Mouse (Mus musculus) left cerebral cortex, postnatal 14 days (tissue): ENCODE measurements around the gene Srbd1. TPM values are rescaled to one million over a fixed set of nuclear protein-coding genes. Genes with fewer than 3 reads are reported as not detected.

Experiments used
- DNase-seq, 2 experiments: peaks; one replicate each; pipeline ENCODE4 v3.0.0; 2021 to 2022; ENCODE audit warnings: low spot score in 2 of 2, mixed read lengths in 1 of 2
- intact Hi-C: fragments of 180-260 bp; cut with DNase I; formaldehyde crosslinking; loops from one replicate; pipeline ENCODE4 v1.15.1; 2025
- long read RNA-seq, 2 experiments: library from polyadenylated mRNA; stranded (forward); transcript quantifications; one replicate each; pipeline ENCODE4 v2.0.0; 2021
- total RNA-seq, 2 experiments: library from RNA; stranded (reverse); gene quantifications; 2 replicates each; pipeline ENCODE4 v1.2.3; 2021

Srbd1 gene
- 10 to 100 TPM; 13.5 to 13.6 TPM for total RNA-seq
- long read RNA-seq, experiment 1, transcript Srbd1-201 (21 exons, 3,530 nt): major isoform, 8 of 14 reads
- long read RNA-seq, experiment 1, partial matches to known transcripts: 2 of 14 reads
- long read RNA-seq, experiment 1, other reads (novel, unspliced or antisense): 4 of 14 reads
- long read RNA-seq, experiment 2, partial matches to known transcripts: 0 of 5 reads
- long read RNA-seq, experiment 2, other reads (novel, unspliced or antisense): 3 of 5 reads

- DNase-seq: peak; percentile 85 to 93
Measured at GRCm38 (mm10) chr17:86145079-86145951, at the start of gene Srbd1. Gene Srbd1 (minus strand): TSS chr17:86145175.

GRCm38 (mm10) chr17:86193979-86194378 is 49.0 kb upstream of the Srbd1 start:
- DNase-seq: no peak
- intact Hi-C loops: no loop called here

More at GRCm38 (mm10) chr17:86145079-86145951, at the start of gene Srbd1:
- intact Hi-C loops: no loop called here

GRCm38 (mm10) chr17:86187777-86188176 is 42.8 kb upstream of the Srbd1 start:
- no peak for DNase-seq
- intact Hi-C loops: no loop called here

GRCm38 (mm10) chr17:86185584-86185983 is 40.6 kb upstream of the Srbd1 start:
- DNase-seq: no peak
- intact Hi-C loops: no loop called here

- intact Hi-C loops: no loop called here
- DNase-seq: no peak
Measured at GRCm38 (mm10) chr17:86184552-86185209, 39.7 kb upstream of the Srbd1 start.

- intact Hi-C loops: no loop called here
- DNase-seq: no peak
Measured at GRCm38 (mm10) chr17:86183788-86184187, 38.8 kb upstream of the Srbd1 start.

- intact Hi-C loops: no loop called here
- no peak for DNase-seq
Measured at GRCm38 (mm10) chr17:86176722-86177121, 31.7 kb upstream of the Srbd1 start.

- intact Hi-C loops: no loop called here
- no peak for DNase-seq
Measured at GRCm38 (mm10) chr17:86175516-86175915, 30.5 kb upstream of the Srbd1 start.

- intact Hi-C loops: no loop called here
- no peak for DNase-seq
Measured at GRCm38 (mm10) chr17:86170164-86170958, 25.4 kb upstream of the Srbd1 start.

- DNase-seq: peak in 1 of 2 experiments; percentile 51
- intact Hi-C loops: loop anchor here (5.0 to 10.0 kb wide), 5 partner anchors 68 to 646 kb away; no protein-coding TSS in a partner anchor
Measured at GRCm38 (mm10) chr17:86169092-86169491, 24.1 kb upstream of the Srbd1 start.

- DNase-seq: peak in 1 of 2 experiments; percentile 51
- intact Hi-C loops: loop anchor here (5.0 to 10.0 kb wide), 5 partner anchors 69 to 646 kb away; no protein-coding TSS in a partner anchor
Measured at GRCm38 (mm10) chr17:86168231-86168981, 23.4 kb upstream of the Srbd1 start.

- intact Hi-C loops: loop anchor here (5.0 to 10.0 kb wide), 5 partner anchors 70 to 647 kb away; no protein-coding TSS in a partner anchor
- peak; percentile 82 to 85 for DNase-seq
Measured at GRCm38 (mm10) chr17:86167320-86168230, 22.6 kb upstream of the Srbd1 start, which contains the start of gene Prkce. Gene Prkce (plus strand): TSS chr17:86167785.

GRCm38 (mm10) chr17:86166567-86167319 is 21.8 kb upstream of the Srbd1 start:
- DNase-seq: peak; percentile 54 to 62
- intact Hi-C loops: loop anchor here (5.0 to 10.0 kb wide), 5 partner anchors 71 to 648 kb away; no protein-coding TSS in a partner anchor

GRCm38 (mm10) chr17:86166051-86166566 is 21.1 kb upstream of the Srbd1 start:
- intact Hi-C loops: loop anchor here (5.0 to 10.0 kb wide), 5 partner anchors 71 to 649 kb away; no protein-coding TSS in a partner anchor
- DNase-seq: no peak

- no peak for DNase-seq
- intact Hi-C loops: loop anchor here (5.0 to 10.0 kb wide), 2 partner anchors 650 to 743 kb away; no protein-coding TSS in a partner anchor
Measured at GRCm38 (mm10) chr17:86164416-86164815, 19.4 kb upstream of the Srbd1 start.

GRCm38 (mm10) chr17:86162672-86163071 is 17.7 kb upstream of the Srbd1 start:
- intact Hi-C loops: loop anchor here (1.0 to 10.0 kb wide), 3 partner anchors 283 to 745 kb away; no protein-coding TSS in a partner anchor
- DNase-seq: no peak
